In genomic region chr19:21742138-21742537, GRCm38 (mm10) we compare ENCODE assay signal across 10 mouse cellular contexts. TPM values are rescaled to one million over a fixed set of nuclear protein-coding genes. Genes with fewer than 3 reads are reported as not detected.
A peak's percentile ranks its signal among the peaks of the same experiment; 100 is the strongest.
DNase-seq lines count a peak whose midpoint lies in the region; ATAC-seq and TF ChIP-seq lines count a peak whose summit lies in the region.
"Had no signal": no experiment of that assay in that cellular context is flagged by ENCODE, and none has a peak within 500 bp of the region (broad histone marks: within the 10 kb centered on the region; RNA-seq: fewer than 3 reads in every experiment).

No protein-coding gene starts in this region.

- TF ChIP-seq CTCF in left cerebral cortex, adult 2 months (IDR thresholded peaks at IDR 0.05): no peak
- no peak for TF ChIP-seq CTCF in stomach, postnatal 0 days (IDR thresholded peaks at IDR 0.05; ENCODE audit: low read depth)

- no peaks in the 10 kb centered on the region for H3K27me3 ChIP-seq in midbrain, embryonic 11.5 days (ENCODE audit: control insufficient read depth, insufficient read depth, low read length)
- no peaks in the 10 kb centered on the region for H3K27me3 ChIP-seq in midbrain, embryonic 10.5 days (ENCODE audit: low read depth, poor library complexity, severe bottlenecking)
- no peaks in the 10 kb centered on the region for H3K27me3 ChIP-seq in stomach, postnatal 0 days (ENCODE audit: control insufficient read depth, insufficient read depth, low read length)
- H3K27me3 ChIP-seq: stomach, embryonic 15.5 days had no signal

- WGBS in midbrain, embryonic 11.5 days: 87% methylated on average over 12 of the region's 12 CpGs
- WGBS in midbrain, embryonic 10.5 days: 88% methylated on average over 12 of the region's 12 CpGs
- WGBS in stomach, postnatal 0 days: 85% methylated on average over 12 of the region's 12 CpGs

- no peaks in the 10 kb centered on the region; the same call in 1 of the 2 replicates for H3K4me1 ChIP-seq in midbrain, embryonic 11.5 days (ENCODE audit: control insufficient read depth, insufficient read depth, low read length)
- H3K4me1 ChIP-seq in midbrain, embryonic 10.5 days: peaks cover 12% of the 10 kb centered on the region; the same call in 1 of the 2 replicates
- H3K4me1 ChIP-seq in stomach, postnatal 0 days (replicated peaks; ENCODE audit: control insufficient read depth, insufficient read depth): no peaks in the 10 kb centered on the region
- H3K4me1 ChIP-seq: stomach, embryonic 15.5 days had no signal

- no peak overlapping the region for H3K4me2 ChIP-seq in midbrain, embryonic 11.5 days
- no peak overlapping the region for H3K4me2 ChIP-seq in stomach, postnatal 0 days (replicated peaks; ENCODE audit: low read depth)
- H3K4me2 ChIP-seq: stomach, embryonic 15.5 days had no signal

- TF ChIP-seq EP300 in stomach, postnatal 0 days (optimal IDR thresholded peaks at IDR 0.05): no peak

- H3K9ac ChIP-seq in midbrain, embryonic 11.5 days (ENCODE audit: low read length): no peak overlapping the region
- H3K9ac ChIP-seq in stomach, postnatal 0 days (ENCODE audit: low read length): no peak overlapping the region
- H3K9ac ChIP-seq: stomach, embryonic 15.5 days had no signal

- DNase-seq in midbrain, embryonic 11.5 days (ENCODE audit: low spot score, missing footprints): peak; percentile 45
- DNase-seq in midbrain, embryonic 10.5 days (ENCODE audit: low spot score): no peak
- DNase-seq in heart, adult 8-10 months (ENCODE audit: low spot score): peak; percentile 40
- DNase-seq in left cerebral cortex, adult 2 months (ENCODE audit: extremely low spot score in 1 of 2, low spot score in 2 of 2): peak; percentile 39 to 48
- DNase-seq in thymus, postnatal 25 days: no peak
- no peak for DNase-seq in thymus, postnatal 14 days
- no peak for DNase-seq in retina, postnatal 1 day
- DNase-seq in stomach, postnatal 0 days (ENCODE audit: low spot score): no peak
- DNase-seq: kidney, adult 2 months had no signal

- no peak overlapping the region for H3K27ac ChIP-seq in midbrain, embryonic 11.5 days (ENCODE audit: low read depth, low read length)
- no peak overlapping the region for H3K27ac ChIP-seq in midbrain, embryonic 10.5 days (replicated peaks)
- no peak overlapping the region for H3K27ac ChIP-seq in left cerebral cortex, adult 2 months
- H3K27ac ChIP-seq in stomach, postnatal 0 days (replicated peaks): no peak overlapping the region
- H3K27ac ChIP-seq: stomach, embryonic 15.5 days had no signal

- H3K36me3 ChIP-seq in midbrain, embryonic 11.5 days (ENCODE audit: control insufficient read depth, insufficient read depth, low read length): no peaks in the 10 kb centered on the region
- no peaks in the 10 kb centered on the region for H3K36me3 ChIP-seq in midbrain, embryonic 10.5 days
- no peaks in the 10 kb centered on the region for H3K36me3 ChIP-seq in stomach, postnatal 0 days (ENCODE audit: control insufficient read depth, insufficient read depth, low read length)
- H3K36me3 ChIP-seq: stomach, embryonic 15.5 days had no signal

- no peaks in the 10 kb centered on the region for H3K9me3 ChIP-seq in midbrain, embryonic 11.5 days (ENCODE audit: control insufficient read depth, low read length)
- no peaks in the 10 kb centered on the region for H3K9me3 ChIP-seq in midbrain, embryonic 10.5 days (replicated peaks)
- no peaks in the 10 kb centered on the region for H3K9me3 ChIP-seq in stomach, postnatal 0 days (ENCODE audit: control insufficient read depth, low read length)
- H3K9me3 ChIP-seq: stomach, embryonic 15.5 days had no signal

- intact Hi-C loops in left cerebral cortex, adult 2 months (cut with DNase I): loop anchor here (10.0 kb wide), 1 partner anchor 707 kb away; no protein-coding TSS in a partner anchor

- no peak overlapping the region for H3K4me3 ChIP-seq in midbrain, embryonic 11.5 days (ENCODE audit: low read depth, low read length)
- no peak overlapping the region for H3K4me3 ChIP-seq in midbrain, embryonic 10.5 days
- no peak overlapping the region for H3K4me3 ChIP-seq in left cerebral cortex, adult 2 months
- no peak overlapping the region for H3K4me3 ChIP-seq in stomach, postnatal 0 days (ENCODE audit: low read depth, low read length)
- H3K4me3 ChIP-seq: stomach, embryonic 15.5 days had no signal

- no peak for ATAC-seq in midbrain, embryonic 11.5 days (ENCODE audit: low FRiP score)
- no peak for ATAC-seq in stomach, postnatal 0 days (ENCODE audit: low FRiP score, low TSS enrichment)

RNA-seq across cellular contexts. Expression of gene Cemip2, which starts 36.0 kb away (rescaled TPM):
- 83.7 and 86.7 TPM in 2 replicates for polyA plus RNA-seq in midbrain, embryonic 11.5 days (2014; fragmentation: Nextera tagmentation; extraction: Ambion mirVana)
- 71.2 and 91.2 TPM in 2 replicates for polyA plus RNA-seq in midbrain, embryonic 10.5 days (2016; fragmentation: Nextera tagmentation; extraction: Ambion mirVana)
- total RNA-seq in heart, adult 8-10 months (2022): 10 to 100 TPM; 10.2 to 11.5 (median 10.8) TPM
- 10 to 100 TPM; 15.0 to 15.6 TPM for total RNA-seq in left cerebral cortex, adult 2 months (2021)
- 5.5 and 5.8 TPM in 2 replicates for polyA plus RNA-seq in stomach, postnatal 0 days (2015; fragmentation: Nextera tagmentation; extraction: Ambion mirVana)

Comparison
In these comparisons a context has a peak if more than half of its experiments do, and no peak if none do; other contexts are left out.
1. DNase-seq: peak in midbrain, embryonic 11.5 days (single experiment), heart, adult 8-10 months (single experiment) and left cerebral cortex, adult 2 months (2 of 2); none in midbrain, embryonic 10.5 days (single experiment), thymus, postnatal 25 days (single experiment), thymus, postnatal 14 days (single experiment), retina, postnatal 1 day (single experiment) and stomach, postnatal 0 days (single experiment).
2. RNA of gene Cemip2, which starts 36.0 kb away (polyA plus RNA-seq): 83.7 to 86.7 TPM in midbrain, embryonic 11.5 days and 71.2 to 91.2 TPM in midbrain, embryonic 10.5 days; 5.5 to 5.8 TPM in stomach, postnatal 0 days; every median in the first group is over 10 times any median in the second.